Mouse (Mus musculus): ENCODE measurements around the gene Gdpd5.

Gene Gdpd5

GRCm38 (mm10) chr7:99441534-99442072 is 60.4 kb downstream of the Gdpd5 start:
- no peak for DNase-seq (ENCODE audit: low read depth, low spot score)

GRCm38 (mm10) chr7:99443164-99443563 is 62.0 kb downstream of the Gdpd5 start:
- DNase-seq (ENCODE audit: low read depth, low spot score), result no peak

GRCm38 (mm10) chr7:99444012-99444411 is 62.8 kb downstream of the Gdpd5 start:
- DNase-seq (ENCODE audit: low read depth, low spot score), result no peak

GRCm38 (mm10) chr7:99445833-99446232 is 64.6 kb downstream of the Gdpd5 start:
- no peak for DNase-seq (ENCODE audit: low read depth, low spot score)

- DNase-seq (ENCODE audit: low read depth, low spot score), result no peak
Measured at GRCm38 (mm10) chr7:99447323-99447722, 66.1 kb downstream of the Gdpd5 start.

GRCm38 (mm10) chr7:99448619-99449018 is 67.4 kb downstream of the Gdpd5 start:
- no peak for DNase-seq (ENCODE audit: low read depth, low spot score)

GRCm38 (mm10) chr7:99449063-99449462 is 67.8 kb downstream of the Gdpd5 start:
- DNase-seq (ENCODE audit: low read depth, low spot score), result no peak

- DNase-seq (ENCODE audit: low read depth, low spot score), result no peak
Measured at GRCm38 (mm10) chr7:99449751-99450150, 68.5 kb downstream of the Gdpd5 start.

GRCm38 (mm10) chr7:99450703-99451102 is 69.5 kb downstream of the Gdpd5 start:
- peak; percentile 75 for DNase-seq (ENCODE audit: low read depth, low spot score)

- DNase-seq (ENCODE audit: low read depth, low spot score), result no peak
Measured at GRCm38 (mm10) chr7:99452859-99453258, 71.6 kb downstream of the Gdpd5 start.

- DNase-seq (ENCODE audit: low read depth, low spot score), result no peak
Measured at GRCm38 (mm10) chr7:99454044-99454443, 72.8 kb downstream of the Gdpd5 start.

- DNase-seq (ENCODE audit: low read depth, low spot score), result no peak
Measured at GRCm38 (mm10) chr7:99458849-99459248, 77.6 kb downstream of the Gdpd5 start.

- no peak for DNase-seq (ENCODE audit: low read depth, low spot score)
Measured at GRCm38 (mm10) chr7:99459888-99460652, 78.9 kb downstream of the Gdpd5 start.

- DNase-seq (ENCODE audit: low read depth, low spot score), result no peak
Measured at GRCm38 (mm10) chr7:99463120-99463519, 81.9 kb downstream of the Gdpd5 start.

- DNase-seq (ENCODE audit: low read depth, low spot score), result no peak
Measured at GRCm38 (mm10) chr7:99465811-99466210, 84.6 kb downstream of the Gdpd5 start, which contains the start of gene Klhl35. Gene Klhl35, plus strand, starts transcription at chr7:99466004.

- no peak for DNase-seq (ENCODE audit: low read depth, low spot score)
Measured at GRCm38 (mm10) chr7:99467916-99468282, 86.7 kb downstream of the Gdpd5 start.

GRCm38 (mm10) chr7:99468283-99469132 is 87.3 kb downstream of the Gdpd5 start:
- no peak for DNase-seq (ENCODE audit: low read depth, low spot score)

GRCm38 (mm10) chr7:99469680-99470405 is 88.6 kb downstream of the Gdpd5 start:
- no peak for DNase-seq (ENCODE audit: low read depth, low spot score)

GRCm38 (mm10) chr7:99471578-99471977 is 90.4 kb downstream of the Gdpd5 start:
- no peak for DNase-seq (ENCODE audit: low read depth, low spot score)

GRCm38 (mm10) chr7:99473638-99474407 is 92.6 kb downstream of the Gdpd5 start:
- DNase-seq (ENCODE audit: low read depth, low spot score), result no peak

Data from retina, adult 2 months (tissue).